Mouse (Mus musculus) bone marrow macrophage, adult 2 months (primary cell): ENCODE measurements at regions not wholly inside any gene's neighbourhood (a gene's known extent, or its start where the extent isn't known, plus 50 kb on each side); places are given as distances from the start of the nearest gene placed in this dataset.

Source experiments
- CTCF ChIP-seq: IDR thresholded peaks from 2 replicates; pipeline ENCODE4 v1.5.1; 2012; ENCODE audit warnings: low read depth, mild to moderate bottlenecking, low read length, moderate library complexity
- POLR2A ChIP-seq: IDR thresholded peaks from 2 replicates; pipeline ENCODE4 v1.6.1; 2012; ENCODE audit warnings: mild to moderate bottlenecking, low read depth, low read length, borderline replicate concordance

- TF ChIP-seq CTCF (no peak), POLR2A (no peak)
These were observed 414.2 kb downstream of the Irx1 start for GRCm38 (mm10) chr13:71549206-71549831.
